Mouse (Mus musculus) limb, embryonic 11.5 days (tissue): Measurements from ENCODE around the gene Slc12a3. TPM values are rescaled to one million over a fixed set of nuclear protein-coding genes. Genes with fewer than 3 reads are reported as not detected.

Experiments used
- ATAC-seq: fragments of 200-750 bp; cut with Nextera tagmentation; 2 replicates; pipeline ENCODE4 v1.8.0; 2017; ENCODE audit warnings: low read depth; ENCODE audit not compliant: insufficient number of reproducible peaks, low FRiP score, low TSS enrichment
- DNase-seq: peaks from one replicate; pipeline ENCODE4 v3.0.0-alpha.2; 2015; ENCODE audit warnings: low spot score
- H3K27ac ChIP-seq: fragments of 300-500 bp; sonication (generic); replicated peaks from 2 replicates; pipeline ENCODE4 v1.5.1; 2014; ENCODE audit warnings: low read depth, mild to moderate bottlenecking, low read length
- H3K27me3 ChIP-seq: fragments of 300-500 bp; sonication (generic); 2 replicates; pipeline ENCODE4 v1.6.1; 2014; ENCODE audit warnings: mild to moderate bottlenecking, low read length, mixed read lengths; ENCODE audit not compliant: control insufficient read depth, insufficient read depth
- H3K36me3 ChIP-seq: fragments of 300-500 bp; sonication (generic); 2 replicates; pipeline ENCODE4 v1.6.1; 2014; ENCODE audit warnings: mild to moderate bottlenecking, low read length, moderate library complexity, mixed read lengths; ENCODE audit not compliant: control insufficient read depth, insufficient read depth
- H3K4me1 ChIP-seq: fragments of 300-500 bp; sonication (generic); 2 replicates; pipeline ENCODE4 v1.6.1; 2014; ENCODE audit warnings: low read length, mixed read lengths; ENCODE audit not compliant: control insufficient read depth, insufficient read depth
- H3K4me2 ChIP-seq: fragments of 300-500 bp; sonication (generic); 2 replicates; pipeline ENCODE4 v1.6.1; 2014; ENCODE audit warnings: low read depth, mild to moderate bottlenecking, moderate library complexity; ENCODE audit not compliant: severe bottlenecking
- H3K4me3 ChIP-seq: fragments of 300-500 bp; sonication (generic); 2 replicates; pipeline ENCODE4 v1.5.1; 2014; ENCODE audit warnings: low read depth, low read length
- H3K9ac ChIP-seq: fragments of 300-500 bp; sonication (generic); 2 replicates; pipeline ENCODE4 v1.6.1; 2014; ENCODE audit warnings: mild to moderate bottlenecking, low read length
- H3K9me3 ChIP-seq: fragments of 300-500 bp; sonication (generic); 2 replicates; pipeline ENCODE4 v1.6.1; 2016; ENCODE audit warnings: low read length; ENCODE audit not compliant: control insufficient read depth
- WGBS: fragments of 180-500 bp; shearing (Covaris S2); extraction: QIAGEN DNeasy Blood & Tissue Kit; methylation state at CpG from one replicate; pipeline ENCODE4 v1.1.7; 2014; 5-methylcytosine and 5-hydroxymethylcytosine counted together
- polyA plus RNA-seq: library from polyadenylated mRNA; unstranded; fragments of >200 nt; fragmentation: Nextera tagmentation; extraction: Ambion mirVana; gene quantifications from 2 replicates; pipeline ENCODE4 v1.2.1, GENCODE M21; 2014

Gene Slc12a3
- polyA plus RNA-seq, 1 experiment from 2014 or later = not detected

DNA sequence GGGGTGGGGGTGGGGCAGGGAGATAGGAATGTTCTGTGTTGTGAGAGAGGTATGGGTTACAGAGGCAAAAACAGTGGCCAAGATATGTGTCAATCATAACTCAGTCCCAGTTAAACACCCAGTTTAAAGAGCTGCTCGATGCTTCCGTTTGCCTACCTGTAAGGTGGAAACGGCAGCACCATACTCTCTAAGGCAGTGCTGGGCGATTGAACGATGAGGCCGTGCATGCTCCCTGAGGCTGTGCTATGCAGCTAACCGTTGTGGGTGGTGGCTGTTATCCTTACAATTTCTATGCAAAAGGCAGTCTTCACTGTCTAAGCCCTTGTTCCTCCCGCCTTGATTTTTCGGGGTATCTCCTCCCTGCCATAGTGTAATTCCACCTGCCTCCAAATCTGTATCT is 50.7 kb downstream of the Slc12a3 start:
- H3K4me1 ChIP-seq = no peaks in the 10 kb centered on the region
- WGBS = 92% methylated on average over 9 of the region's 9 CpGs
- no peak overlapping the region for H3K27ac ChIP-seq
- no peak for DNase-seq
- no peak for ATAC-seq
- no peak overlapping the region for H3K4me2 ChIP-seq
- no peak overlapping the region for H3K4me3 ChIP-seq
- no peaks in the 10 kb centered on the region for H3K36me3 ChIP-seq
- no peaks in the 10 kb centered on the region for H3K9me3 ChIP-seq
- no peaks in the 10 kb centered on the region for H3K27me3 ChIP-seq
- H3K9ac ChIP-seq = no peak overlapping the region

DNA sequence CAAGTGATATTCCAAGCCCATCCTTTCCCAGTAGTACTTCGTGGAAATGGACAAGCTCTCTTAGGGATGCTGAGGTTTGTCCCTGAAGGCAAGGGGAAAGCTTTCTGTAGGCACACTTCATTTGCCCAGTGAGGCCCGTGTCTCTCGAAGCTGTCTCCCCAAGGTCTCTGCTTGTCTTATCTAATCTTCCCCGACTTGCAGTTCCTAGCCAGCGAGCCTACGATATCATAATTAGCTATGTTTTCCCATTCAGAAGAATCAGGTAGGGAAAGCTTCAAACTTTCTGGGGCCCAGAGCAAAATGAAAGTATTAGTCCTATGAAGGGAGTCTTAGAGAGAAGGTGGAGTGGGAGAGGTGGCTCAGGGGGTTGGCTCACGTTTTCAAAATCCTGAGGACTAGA is 55.2 kb downstream of the Slc12a3 start:
- DNase-seq (no peak), ATAC-seq (no peak)
- H3K9me3 ChIP-seq = no peaks in the 10 kb centered on the region
- no peaks in the 10 kb centered on the region for H3K27me3 ChIP-seq
- no peak overlapping the region for H3K27ac ChIP-seq
- peaks cover 3% of the 10 kb centered on the region; the same call in 1 of the 2 replicates for H3K4me1 ChIP-seq
- H3K9ac ChIP-seq = no peak overlapping the region
- WGBS = 90% methylated on average over 7 of the region's 7 CpGs
- no peak overlapping the region for H3K4me2 ChIP-seq
- no peaks in the 10 kb centered on the region for H3K36me3 ChIP-seq
- H3K4me3 ChIP-seq = no peak overlapping the region

DNA sequence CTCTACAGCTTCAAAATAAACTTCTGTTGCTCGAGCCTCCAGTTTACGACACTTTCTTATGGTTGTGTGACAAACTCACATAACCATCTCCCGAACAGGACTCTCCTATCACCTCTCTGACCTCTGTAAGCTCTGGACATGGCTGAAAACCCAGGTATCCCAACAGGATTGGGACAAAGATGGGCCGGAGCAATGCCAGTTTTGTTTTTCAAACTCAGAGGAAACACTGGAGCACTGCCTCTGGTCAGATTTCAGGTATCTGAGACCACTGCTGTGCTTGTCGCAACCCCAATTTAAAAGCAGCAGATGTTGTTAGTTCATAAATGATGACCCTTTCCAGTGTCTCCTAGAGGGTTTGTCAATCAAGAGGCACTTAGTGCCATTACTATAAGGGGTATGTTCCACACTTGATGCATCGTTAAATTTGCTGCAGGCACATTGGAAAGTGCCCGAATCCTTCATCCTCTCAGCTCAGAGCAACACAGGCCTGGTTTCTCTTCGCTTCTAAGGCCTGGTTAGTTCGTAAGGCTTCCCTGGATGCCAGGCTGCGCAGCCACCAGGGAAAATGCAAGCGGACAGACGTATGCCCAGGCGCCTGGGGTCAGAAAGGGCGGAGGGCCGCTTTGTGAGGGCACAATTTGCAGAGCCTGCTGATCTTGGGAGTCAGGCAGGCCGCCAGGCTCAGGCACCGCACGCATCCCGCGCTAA is 56.7 kb downstream of the Slc12a3 start:
- WGBS = 25% methylated on average over 20 of the region's 20 CpGs
- Histone ChIP-seq H3K27me3 (no peaks in the 10 kb centered on the region), H3K4me3 (peak overlapping the region; percentile 79), H3K9ac (peak overlapping the region; percentile 87), H3K9me3 (no peaks in the 10 kb centered on the region), H3K4me2 (peak overlapping the region; percentile 86), H3K27ac (0 out of 2 replicates have a peak overlapping the region, but pooled peaks have one; percentile 62), H3K4me1 (peaks cover 3% of the 10 kb centered on the region; the same call in 1 of the 2 replicates), H3K36me3 (peaks cover 7% of the 10 kb centered on the region; the same call in 1 of the 2 replicates)
- DNase-seq (no peak), ATAC-seq (peak; percentile 24; the same call in 1 of the 2 replicates)

DNA sequence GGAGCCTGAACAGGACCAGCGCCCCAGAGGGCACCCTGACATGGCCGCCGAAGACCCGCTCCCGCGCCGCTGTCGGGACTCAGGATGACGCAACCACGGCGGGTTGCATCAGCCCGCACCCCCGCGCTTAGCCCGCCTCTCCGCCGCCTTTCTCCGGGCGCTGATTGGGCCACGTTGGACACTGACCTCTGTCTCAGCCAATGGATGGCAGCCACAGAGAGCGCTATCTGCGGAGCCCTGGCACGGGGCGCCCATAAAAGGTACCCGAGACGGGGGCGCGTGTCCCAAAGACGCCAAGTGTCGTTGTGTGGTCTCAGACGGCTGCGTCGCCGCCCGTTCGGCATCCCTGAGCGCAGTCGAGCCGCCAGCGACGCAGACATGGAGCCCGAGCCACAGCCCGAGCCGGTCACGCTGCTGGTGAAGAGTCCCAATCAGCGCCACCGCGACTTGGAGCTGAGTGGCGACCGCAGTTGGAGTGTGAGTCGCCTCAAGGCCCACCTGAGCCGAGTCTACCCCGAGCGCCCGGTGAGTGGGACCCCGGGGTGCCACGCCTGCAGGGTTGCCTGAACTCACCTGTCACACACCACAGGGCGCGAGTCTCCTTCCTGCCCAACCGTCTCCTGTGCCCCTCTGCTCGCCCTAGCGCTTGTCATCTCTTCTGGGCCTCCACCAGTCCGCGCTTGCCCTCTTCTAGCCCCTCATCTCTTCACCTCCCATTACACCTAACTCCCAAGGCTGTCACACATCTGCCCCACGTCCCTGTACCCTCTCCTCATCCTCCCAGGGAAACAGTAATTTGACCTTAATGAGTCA is 57.4 kb downstream of the Slc12a3 start, which contains the start of gene Herpud1:
Gene Herpud1, plus strand, starts transcription at position 225 of the 813 bp plus-strand sequence.
- Histone ChIP-seq H3K36me3 (peaks cover 13% of the 10 kb centered on the region), H3K4me3 (peak within 1 kb of the TSS; percentile 79), H3K27ac (0 out of 2 replicates have a peak within 1 kb of the TSS, but pooled peaks have one; percentile 62), H3K9me3 (no peaks in the 10 kb centered on the region), H3K9ac (peak within 1 kb of the TSS; percentile 87), H3K4me1 (peaks cover 3% of the 10 kb centered on the region; the same call in 1 of the 2 replicates), H3K27me3 (no peaks in the 10 kb centered on the region), H3K4me2 (peak within 1 kb of the TSS; percentile 86)
- DNase-seq (peak; percentile 96), ATAC-seq (peak; percentile 98)
- WGBS = 0% methylated on average over 53 of the region's 65 CpGs

DNA sequence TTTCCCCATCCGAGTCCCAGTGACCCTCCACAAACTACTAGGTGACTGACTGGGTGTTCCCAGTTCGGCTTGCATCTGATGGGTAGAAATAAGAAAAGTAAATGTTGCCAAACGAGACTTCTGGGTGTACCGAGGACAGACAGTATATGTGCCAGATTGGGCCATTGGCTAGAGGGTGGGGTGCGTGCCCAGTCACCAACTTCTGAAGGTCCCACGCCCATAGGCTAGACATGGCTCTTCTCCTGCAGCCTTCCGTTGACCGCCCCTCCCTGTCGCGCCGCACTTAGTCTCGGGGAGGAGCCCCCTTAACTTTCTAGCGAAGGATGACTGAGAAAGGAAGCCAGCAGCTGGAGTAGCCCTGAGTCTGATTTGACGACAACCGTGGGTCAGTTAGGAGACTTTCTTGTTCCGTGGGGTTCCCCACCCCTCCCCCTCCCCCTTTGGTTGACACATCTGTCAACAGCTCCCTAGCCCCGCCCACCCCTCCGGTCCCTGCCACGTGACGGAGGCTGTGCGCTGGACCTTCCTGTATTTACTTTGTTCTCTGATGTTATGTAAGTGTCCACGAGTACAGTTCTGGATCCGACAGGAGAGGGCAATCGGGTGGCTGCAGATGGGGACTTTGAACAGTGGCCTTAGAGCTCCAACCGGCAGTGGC is 58.2 kb downstream of the Slc12a3 start:
- H3K9ac ChIP-seq = peak overlapping the region; percentile 87
- H3K27me3 ChIP-seq = no peaks in the 10 kb centered on the region
- no peak overlapping the region for H3K27ac ChIP-seq
- under 1% methylated on average over 25 of the region's 25 CpGs for WGBS
- H3K36me3 ChIP-seq = peaks cover 17% of the 10 kb centered on the region
- peak; percentile 83 for DNase-seq
- ATAC-seq = 0 out of 2 replicates have a peak, but pooled peaks have one; percentile 22
- peaks cover 3% of the 10 kb centered on the region; the same call in 1 of the 2 replicates for H3K4me1 ChIP-seq
- H3K4me2 ChIP-seq = peak overlapping the region; percentile 86
- H3K4me3 ChIP-seq = peak overlapping the region; percentile 79
- H3K9me3 ChIP-seq = no peaks in the 10 kb centered on the region

DNA sequence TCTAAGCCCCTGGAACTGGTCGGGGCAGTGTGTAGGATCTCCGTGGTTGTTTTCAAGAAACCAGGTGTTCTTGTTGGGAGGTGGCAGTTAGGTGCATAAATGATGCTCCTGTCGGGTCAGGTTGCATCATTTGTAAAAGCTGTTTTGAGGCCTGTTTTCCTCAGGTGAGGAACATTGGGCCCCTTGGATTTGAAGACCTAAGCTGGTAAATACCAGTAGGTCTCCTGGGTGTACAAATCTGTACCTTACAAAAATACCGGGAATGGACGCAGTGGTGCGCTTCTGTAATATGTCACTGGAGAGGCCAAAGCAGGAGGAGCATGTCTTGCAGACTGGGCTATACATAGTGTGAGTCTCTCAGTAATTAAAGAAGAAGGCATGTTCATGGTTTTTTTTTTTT is 58.8 kb downstream of the Slc12a3 start:
- Histone ChIP-seq H3K36me3 (peaks cover 19% of the 10 kb centered on the region), H3K4me1 (peaks cover 3% of the 10 kb centered on the region; the same call in 1 of the 2 replicates), H3K27me3 (no peaks in the 10 kb centered on the region), H3K9ac (peak overlapping the region; percentile 87), H3K27ac (no peak overlapping the region), H3K9me3 (no peaks in the 10 kb centered on the region), H3K4me2 (peak overlapping the region; percentile 86), H3K4me3 (peak overlapping the region; percentile 79)
- DNase-seq (no peak), ATAC-seq (no peak)
- WGBS = 38% methylated on average over 6 of the region's 6 CpGs

DNA sequence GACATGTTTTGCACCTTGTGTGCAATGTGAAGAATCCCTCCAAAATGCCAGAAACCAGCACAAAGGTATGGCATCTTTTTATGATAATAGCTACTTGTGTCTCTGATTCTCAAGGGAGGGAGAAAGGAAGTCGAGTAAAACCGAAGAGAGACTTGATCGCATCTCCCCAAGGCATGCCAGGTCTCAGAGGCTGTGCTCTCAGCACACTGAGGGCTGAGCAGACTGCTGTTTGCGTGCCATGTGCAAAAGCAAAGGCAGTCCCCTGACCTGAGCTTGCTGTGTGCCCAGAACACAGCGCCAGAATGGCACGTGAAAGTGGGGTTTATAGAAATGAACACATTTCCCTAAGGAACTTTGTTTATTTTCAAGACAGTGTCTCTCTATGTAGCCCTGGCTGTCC is 60.5 kb downstream of the Slc12a3 start:
- Histone ChIP-seq H3K36me3 (peaks cover 20% of the 10 kb centered on the region), H3K9me3 (no peaks in the 10 kb centered on the region), H3K27me3 (no peaks in the 10 kb centered on the region), H3K4me1 (peaks cover 3% of the 10 kb centered on the region; the same call in 1 of the 2 replicates), H3K27ac (no peak overlapping the region), H3K9ac (no peak overlapping the region), H3K4me2 (no peak overlapping the region), H3K4me3 (no peak overlapping the region)
- no peak for ATAC-seq
- 95% methylated on average over 6 of the region's 6 CpGs for WGBS
- no peak for DNase-seq

DNA sequence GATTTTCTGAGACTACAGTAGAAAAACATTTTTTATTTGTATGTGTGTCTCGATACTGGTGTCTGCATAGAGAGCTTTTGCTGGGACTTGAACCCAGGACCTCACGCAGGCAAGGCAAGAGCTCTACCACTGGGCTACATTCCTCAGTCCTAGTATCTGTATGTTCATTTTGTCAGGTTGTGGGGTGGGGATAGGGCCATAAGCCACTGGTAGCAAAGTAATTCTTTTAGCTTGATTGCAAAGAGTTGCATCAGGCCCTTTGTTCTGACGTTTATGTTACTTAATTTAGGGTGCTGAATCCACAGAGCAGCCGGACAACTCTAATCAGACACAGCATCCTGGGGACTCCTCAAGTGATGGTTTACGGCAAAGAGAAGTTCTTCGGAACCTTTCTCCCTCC is 61.4 kb downstream of the Slc12a3 start:
- DNase-seq = no peak
- Histone ChIP-seq H3K4me1 (peaks cover 3% of the 10 kb centered on the region; the same call in 1 of the 2 replicates), H3K9ac (no peak overlapping the region), H3K4me3 (no peak overlapping the region), H3K9me3 (no peaks in the 10 kb centered on the region), H3K27ac (no peak overlapping the region), H3K4me2 (no peak overlapping the region), H3K27me3 (no peaks in the 10 kb centered on the region), H3K36me3 (peaks cover 23% of the 10 kb centered on the region)
- WGBS = 90% methylated on average over 6 of the region's 6 CpGs
- no peak for ATAC-seq
